Mouse (Mus musculus) cerebellum, adult 2 months (tissue): ENCODE results near the gene S100a9.

Source experiments
- CTCF ChIP-seq: fragments of 200-500 bp; IDR thresholded peaks from 2 replicates; pipeline ENCODE4 v1.5.1; 2011; ENCODE audit warnings: low read depth, mild to moderate bottlenecking, control low read depth, low read length, moderate library complexity, borderline replicate concordance; ENCODE audit not compliant: insufficient read depth
- POLR2A ChIP-seq: fragments of 200-500 bp; IDR thresholded peaks from 2 replicates; pipeline ENCODE4 v1.6.1; 2011; ENCODE audit warnings: low read length, control low read depth, borderline replicate concordance; ENCODE audit not compliant: insufficient read depth

- TF ChIP-seq CTCF (peak; percentile 81), POLR2A (no peak)
Observed at GRCm38 (mm10) chr3:90652878-90653508, 42.5 kb downstream of the S100a9 start.
